Mouse (Mus musculus) fat pad, adult 2 months (tissue): ENCODE measurements around the gene Kif26b.

Experiments used
- DNase-seq: peaks from one replicate; pipeline ENCODE4 v3.0.0-alpha.2; 2011; ENCODE audit warnings: low read depth, low spot score; ENCODE audit errors: extremely low read depth

Kif26b gene

DNA sequence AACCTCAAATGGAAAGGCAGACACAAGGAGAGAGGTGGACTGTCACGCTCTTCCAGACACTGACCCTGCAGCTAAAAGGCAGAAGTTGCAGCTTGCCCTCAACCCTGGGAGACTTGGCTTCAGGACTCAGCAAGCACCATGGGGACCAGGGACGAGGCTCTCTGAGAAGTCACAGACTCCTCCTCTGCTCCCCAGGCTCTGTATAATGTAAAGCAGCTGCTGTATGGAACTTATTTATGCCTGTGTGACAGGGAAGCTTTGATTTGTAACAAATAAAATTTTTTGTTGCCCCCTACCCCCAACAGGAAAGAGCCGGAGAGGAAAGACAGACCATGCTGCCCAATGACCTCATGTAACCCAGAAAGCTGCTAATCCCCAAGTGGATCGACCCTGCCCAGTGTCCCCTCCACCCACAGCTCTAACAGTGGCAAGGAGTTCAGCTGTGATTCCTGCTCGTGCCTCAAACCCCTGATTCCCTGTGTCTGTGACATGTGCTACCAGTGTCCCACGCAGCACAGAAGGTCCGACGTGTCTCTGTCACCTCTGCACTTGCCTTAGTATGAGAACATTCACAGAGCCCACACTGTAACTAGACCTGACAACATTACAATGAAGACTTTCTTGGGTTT lies 449.8 kb downstream of the Kif26b start:
- no peak for DNase-seq

GRCm38 (mm10) chr1:178980185-178980584 lies 451.3 kb downstream of the Kif26b start:
- DNase-seq: no peak

GRCm38 (mm10) chr1:178981641-178982040 lies 452.7 kb downstream of the Kif26b start:
- no peak for DNase-seq

GRCm38 (mm10) chr1:178988176-178988575 lies 459.3 kb downstream of the Kif26b start:
- no peak for DNase-seq
